Mouse (Mus musculus) midbrain, embryonic 12.5 days (tissue): ENCODE results near the gene Cdkn1a. TPM values are rescaled to one million over a fixed set of nuclear protein-coding genes. Genes with fewer than 3 reads are reported as not detected.
A peak's percentile ranks its signal among the peaks of the same experiment; 100 is the strongest.
"Not testable (repeated sequence)": the region's sequence is repeated elsewhere in the genome, so short reads cannot be mapped to it uniquely, and the experiment has no call there.

ENCODE experiments used
- ATAC-seq: fragments of 200-750 bp; cut with Nextera tagmentation; 2 replicates; pipeline ENCODE4 v1.8.0; 2017; ENCODE audit warnings: low read depth, moderate TSS enrichment, moderate library complexity; ENCODE audit not compliant: low FRiP score
- H3K27ac ChIP-seq: fragments of 300-500 bp; sonication (generic); replicated peaks from 2 replicates; pipeline ENCODE4 v1.5.1; 2016; ENCODE audit warnings: mild to moderate bottlenecking
- H3K27me3 ChIP-seq: fragments of 300-500 bp; sonication (generic); 2 replicates; pipeline ENCODE4 v1.6.1; 2016; ENCODE audit warnings: mild to moderate bottlenecking
- H3K36me3 ChIP-seq: fragments of 300-500 bp; sonication (generic); 2 replicates; pipeline ENCODE4 v1.6.1; 2016
- H3K4me1 ChIP-seq: fragments of 300-500 bp; sonication (generic); 2 replicates; pipeline ENCODE4 v1.6.1; 2016
- H3K4me2 ChIP-seq: fragments of 300-500 bp; sonication (generic); replicated peaks from 2 replicates; pipeline ENCODE4 v1.6.1; 2016; ENCODE audit warnings: mild to moderate bottlenecking, moderate library complexity
- H3K4me3 ChIP-seq: fragments of 300-500 bp; sonication (generic); 2 replicates; pipeline ENCODE4 v1.5.1; 2016; ENCODE audit warnings: mild to moderate bottlenecking
- H3K9ac ChIP-seq: fragments of 300-500 bp; sonication (generic); replicated peaks from 2 replicates; pipeline ENCODE4 v1.6.1; 2016; ENCODE audit warnings: mild to moderate bottlenecking, moderate library complexity
- H3K9me3 ChIP-seq: fragments of 300-500 bp; sonication (generic); 2 replicates; pipeline ENCODE4 v1.6.1; 2016; ENCODE audit warnings: mild to moderate bottlenecking
- WGBS: fragments of 180-500 bp; shearing (Covaris S2); methylation state at CpG from one replicate; pipeline ENCODE4 v1.1.7; 2016; 5-methylcytosine and 5-hydroxymethylcytosine counted together
- polyA plus RNA-seq: library from polyadenylated mRNA; unstranded; fragments of >200 nt; fragmentation: Nextera tagmentation; extraction: Ambion mirVana; gene quantifications from 2 replicates; pipeline ENCODE4 v1.2.1, GENCODE M21; 2016

Cdkn1a gene
- polyA plus RNA-seq, 1 experiment from 2014 or later, result 23.5 TPM

GRCm38 (mm10) chr17:29062119-29063035 is 28.4 kb upstream of the Cdkn1a start:
- Histone ChIP-seq H3K36me3 (no peaks in the 10 kb centered on the region), H3K9ac (no peak overlapping the region), H3K27ac (peak overlapping the region; percentile 16; the same call in 1 of the 2 replicates), H3K9me3 (no peaks in the 10 kb centered on the region), H3K4me2 (no peak overlapping the region), H3K27me3 (no peaks in the 10 kb centered on the region), H3K4me3 (no peak overlapping the region), H3K4me1 (peaks cover 17% of the 10 kb centered on the region)
- WGBS, result 49% methylated on average over 13 of the region's 13 CpGs
- no peak for ATAC-seq

- H3K4me3 ChIP-seq, result no peak overlapping the region
- H3K9me3 ChIP-seq, result no peaks in the 10 kb centered on the region
- no peak overlapping the region for H3K4me2 ChIP-seq
- WGBS, result 48% methylated on average over 8 of the region's 8 CpGs
- H3K27ac ChIP-seq, result peak overlapping the region; percentile 16; the same call in 1 of the 2 replicates
- no peaks in the 10 kb centered on the region for H3K36me3 ChIP-seq
- H3K4me1 ChIP-seq, result peaks cover 17% of the 10 kb centered on the region
- no peak for ATAC-seq
- no peak overlapping the region for H3K9ac ChIP-seq
- no peaks in the 10 kb centered on the region for H3K27me3 ChIP-seq
Observed at GRCm38 (mm10) chr17:29063121-29063987, 27.4 kb upstream of the Cdkn1a start.

- Histone ChIP-seq H3K4me3 (no peak overlapping the region), H3K36me3 (no peaks in the 10 kb centered on the region), H3K9ac (no peak overlapping the region), H3K4me1 (peaks cover 17% of the 10 kb centered on the region), H3K4me2 (no peak overlapping the region), H3K27me3 (no peaks in the 10 kb centered on the region), H3K9me3 (no peaks in the 10 kb centered on the region), H3K27ac (no peak overlapping the region)
- WGBS, result 72% methylated on average over 2 of the region's 2 CpGs
- no peak for ATAC-seq
Observed at GRCm38 (mm10) chr17:29063988-29064285, 26.8 kb upstream of the Cdkn1a start.

GRCm38 (mm10) chr17:29065245-29065940 is 25.4 kb upstream of the Cdkn1a start:
- H3K9me3 ChIP-seq, result no peaks in the 10 kb centered on the region
- H3K27me3 ChIP-seq, result no peaks in the 10 kb centered on the region
- H3K4me2 ChIP-seq, result no peak overlapping the region
- no peak overlapping the region for H3K4me3 ChIP-seq
- no peaks in the 10 kb centered on the region for H3K36me3 ChIP-seq
- ATAC-seq, result no peak
- peaks cover 17% of the 10 kb centered on the region for H3K4me1 ChIP-seq
- no peak overlapping the region for H3K9ac ChIP-seq
- no peak overlapping the region for H3K27ac ChIP-seq
- 85% methylated on average over 21 of the region's 21 CpGs for WGBS

GRCm38 (mm10) chr17:29065971-29066370 is 24.8 kb upstream of the Cdkn1a start:
- WGBS, result 92% methylated on average over 3 of the region's 3 CpGs
- no peak overlapping the region for H3K9ac ChIP-seq
- no peak for ATAC-seq

GRCm38 (mm10) chr17:29067416-29067815 is 23.4 kb upstream of the Cdkn1a start:
- WGBS, result 89% methylated on average over 3 of the region's 3 CpGs
- not testable (repeated sequence) for H3K9me3 ChIP-seq, H3K9ac ChIP-seq, H3K27me3 ChIP-seq, H3K4me2 ChIP-seq, ATAC-seq, H3K27ac ChIP-seq, H3K4me3 ChIP-seq, H3K36me3 ChIP-seq
- H3K4me1 ChIP-seq, result peaks cover 13% of the 10 kb centered on the region

More at GRCm38 (mm10) chr17:29065971-29066370, 24.8 kb upstream of the Cdkn1a start:
- Histone ChIP-seq H3K27me3 (no peaks in the 10 kb centered on the region), H3K9me3 (no peaks in the 10 kb centered on the region), H3K27ac (no peak overlapping the region), H3K4me3 (no peak overlapping the region), H3K4me2 (no peak overlapping the region), H3K36me3 (no peaks in the 10 kb centered on the region), H3K4me1 (peaks cover 17% of the 10 kb centered on the region)

GRCm38 (mm10) chr17:29067847-29068246 is 22.9 kb upstream of the Cdkn1a start:
- H3K36me3 ChIP-seq, result no peaks in the 10 kb centered on the region
- H3K27me3 ChIP-seq, result peaks cover under 1% of the 10 kb centered on the region; the same call in 1 of the 2 replicates
- H3K4me3 ChIP-seq, result no peak overlapping the region
- no peak overlapping the region for H3K4me2 ChIP-seq
- WGBS, result 57% methylated on average over 5 of the region's 5 CpGs
- H3K27ac ChIP-seq, result no peak overlapping the region
- no peak for ATAC-seq
- peaks cover 13% of the 10 kb centered on the region for H3K4me1 ChIP-seq
- no peak overlapping the region for H3K9ac ChIP-seq
- H3K9me3 ChIP-seq, result no peaks in the 10 kb centered on the region

DNA sequence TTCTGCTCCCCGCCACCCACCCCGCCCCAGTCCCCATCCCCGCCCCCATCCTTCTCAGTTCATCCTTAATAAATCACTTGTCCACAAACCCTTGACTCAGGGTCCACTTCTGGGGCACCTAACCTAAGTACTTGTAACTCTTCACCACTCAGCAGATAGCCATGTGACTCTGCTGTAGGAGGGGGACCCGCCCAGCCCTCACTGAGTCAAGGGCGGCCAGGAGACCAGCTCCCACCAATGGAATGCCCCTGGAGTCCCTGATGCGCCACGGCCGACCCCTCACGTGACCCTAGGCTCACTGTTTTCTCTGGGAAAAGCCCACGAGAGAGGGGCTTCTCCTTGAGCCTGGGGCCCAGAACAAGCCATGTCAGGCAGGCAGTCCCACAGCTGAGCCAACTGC is 21.7 kb upstream of the Cdkn1a start:
- WGBS, result 81% methylated on average over 10 of the region's 10 CpGs
- no peak for ATAC-seq
- peaks cover 8% of the 10 kb centered on the region; the same call in 1 of the 2 replicates for H3K4me1 ChIP-seq
- H3K4me3 ChIP-seq, result no peak overlapping the region
- H3K27me3 ChIP-seq, result peaks cover 8% of the 10 kb centered on the region; the same call in 1 of the 2 replicates
- H3K4me2 ChIP-seq, result no peak overlapping the region
- H3K27ac ChIP-seq, result no peak overlapping the region
- H3K9ac ChIP-seq, result no peak overlapping the region
- H3K36me3 ChIP-seq, result no peaks in the 10 kb centered on the region
- no peaks in the 10 kb centered on the region for H3K9me3 ChIP-seq

GRCm38 (mm10) chr17:29071820-29072219 is 19.0 kb upstream of the Cdkn1a start:
- H3K4me3 ChIP-seq, result no peak overlapping the region
- peaks cover 8% of the 10 kb centered on the region; the same call in 1 of the 2 replicates for H3K27me3 ChIP-seq
- H3K4me1 ChIP-seq, result peaks cover 8% of the 10 kb centered on the region; the same call in 1 of the 2 replicates
- H3K4me2 ChIP-seq, result no peak overlapping the region
- H3K27ac ChIP-seq, result no peak overlapping the region
- H3K9ac ChIP-seq, result no peak overlapping the region
- H3K36me3 ChIP-seq, result no peaks in the 10 kb centered on the region
- no peaks in the 10 kb centered on the region for H3K9me3 ChIP-seq
- ATAC-seq, result no peak
- WGBS, result 80% methylated on average over 5 of the region's 5 CpGs

DNA sequence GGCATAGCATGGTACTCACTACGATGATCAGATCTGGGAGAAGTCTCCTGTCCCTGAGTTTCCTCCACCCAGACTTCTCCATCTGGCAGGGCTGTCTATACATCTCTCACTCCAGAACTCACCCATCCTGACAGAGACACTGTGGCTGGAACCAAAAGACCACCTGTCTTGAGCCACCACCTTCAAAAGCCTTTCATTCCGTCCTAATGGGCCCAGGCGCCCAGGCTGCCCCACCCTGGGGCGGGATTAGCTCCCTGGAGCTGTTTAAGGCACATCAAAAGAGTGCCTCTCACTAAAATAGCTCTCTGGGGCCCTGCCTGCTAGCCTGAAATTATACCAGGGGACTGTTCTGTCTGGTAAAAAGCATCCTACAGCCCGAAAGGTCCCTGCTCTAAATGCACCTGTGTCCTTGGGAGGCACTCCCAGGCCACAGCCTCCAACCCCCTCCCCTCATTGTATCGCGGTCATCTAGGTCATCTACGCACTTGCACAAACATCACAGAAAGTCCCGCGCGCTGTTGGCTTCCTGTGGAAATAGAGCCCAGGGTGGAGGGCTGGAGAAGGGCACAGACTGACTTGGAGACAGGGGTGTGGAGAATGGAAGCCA is 18.0 kb upstream of the Cdkn1a start:
- no peak overlapping the region for H3K4me3 ChIP-seq
- no peak for ATAC-seq
- H3K27ac ChIP-seq, result no peak overlapping the region
- H3K9me3 ChIP-seq, result no peaks in the 10 kb centered on the region
- no peak overlapping the region for H3K4me2 ChIP-seq
- H3K4me1 ChIP-seq, result peaks cover 8% of the 10 kb centered on the region; the same call in 1 of the 2 replicates
- WGBS, result 27% methylated on average over 11 of the region's 11 CpGs
- no peaks in the 10 kb centered on the region for H3K36me3 ChIP-seq
- peaks cover 13% of the 10 kb centered on the region for H3K27me3 ChIP-seq
- no peak overlapping the region for H3K9ac ChIP-seq

DNA sequence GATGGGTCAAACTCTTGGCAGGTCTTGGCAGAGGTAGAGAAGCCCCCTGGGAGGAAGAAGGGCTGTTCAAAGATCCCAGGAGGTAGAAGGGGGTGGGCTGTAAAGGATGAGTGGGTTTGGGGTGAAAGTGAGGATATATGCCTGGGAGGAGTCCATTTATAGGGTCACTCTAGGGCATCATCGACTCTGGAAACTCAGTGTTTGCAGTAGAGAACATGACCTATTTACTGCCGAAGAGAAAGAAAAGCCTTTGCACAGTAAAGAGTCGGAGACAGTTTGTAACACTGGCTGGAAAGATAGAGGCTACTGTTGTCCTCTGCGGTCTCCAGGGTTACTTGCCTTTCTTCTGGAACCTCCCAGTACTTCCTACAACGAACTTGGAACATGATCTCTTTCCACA is 17.5 kb upstream of the Cdkn1a start:
- peaks cover 16% of the 10 kb centered on the region for H3K27me3 ChIP-seq
- no peak overlapping the region for H3K27ac ChIP-seq
- no peak overlapping the region for H3K9ac ChIP-seq
- no peaks in the 10 kb centered on the region for H3K9me3 ChIP-seq
- H3K4me2 ChIP-seq, result no peak overlapping the region
- no peaks in the 10 kb centered on the region for H3K36me3 ChIP-seq
- WGBS, result 77% methylated on average over 5 of the region's 5 CpGs
- H3K4me1 ChIP-seq, result peaks cover 11% of the 10 kb centered on the region
- no peak overlapping the region for H3K4me3 ChIP-seq
- ATAC-seq, result no peak
